Mouse (Mus musculus) olfactory bulb, adult 2 months (tissue): Measurements from ENCODE around the gene Eno3.

Experiments used
- CTCF ChIP-seq: fragments of 200-500 bp; IDR thresholded peaks from 2 replicates; pipeline ENCODE4 v1.5.1; 2012; ENCODE audit warnings: low read depth, mild to moderate bottlenecking, low read length, moderate library complexity; ENCODE audit not compliant: insufficient read depth
- POLR2A ChIP-seq: fragments of 200-500 bp; IDR thresholded peaks from 2 replicates; pipeline ENCODE4 v1.6.1; 2012; ENCODE audit warnings: mild to moderate bottlenecking, low read depth, low read length, moderate library complexity; ENCODE audit not compliant: insufficient read depth

- no peak for TF ChIP-seq POLR2A
- no peak for TF ChIP-seq CTCF
These were observed 5.6 kb upstream of the Eno3 start for GRCm38 (mm10) chr11:70651391-70651790.
